Mouse (Mus musculus) myocyte (in vitro differentiated cells): ENCODE measurements around the gene Frrs1.

Experiments used
- MAX ChIP-seq: IDR thresholded peaks from one replicate; pipeline ENCODE4 v1.6.1; 2011; ENCODE audit warnings: low read depth, mild to moderate bottlenecking, control low read depth
- POLR2A ChIP-seq: IDR thresholded peaks from one replicate; pipeline ENCODE4 v1.6.1; 2011; ENCODE audit warnings: low read depth, mild to moderate bottlenecking, control low read depth, moderate library complexity; ENCODE audit not compliant: insufficient read length
- POLR2AphosphoS2 ChIP-seq: IDR thresholded peaks from one replicate; pipeline ENCODE4 v1.6.1; 2011; ENCODE audit warnings: low read depth, control low read depth; ENCODE audit not compliant: insufficient read length
- REST ChIP-seq: IDR thresholded peaks from one replicate; pipeline ENCODE4 v1.6.1; 2011; ENCODE audit warnings: mild to moderate bottlenecking, control low read depth, moderate library complexity; ENCODE audit not compliant: insufficient read depth, insufficient read length
- USF1 ChIP-seq: IDR thresholded peaks from one replicate; pipeline ENCODE4 v1.6.1; 2011; ENCODE audit warnings: low read depth, mild to moderate bottlenecking, control low read depth, moderate library complexity

DNA sequence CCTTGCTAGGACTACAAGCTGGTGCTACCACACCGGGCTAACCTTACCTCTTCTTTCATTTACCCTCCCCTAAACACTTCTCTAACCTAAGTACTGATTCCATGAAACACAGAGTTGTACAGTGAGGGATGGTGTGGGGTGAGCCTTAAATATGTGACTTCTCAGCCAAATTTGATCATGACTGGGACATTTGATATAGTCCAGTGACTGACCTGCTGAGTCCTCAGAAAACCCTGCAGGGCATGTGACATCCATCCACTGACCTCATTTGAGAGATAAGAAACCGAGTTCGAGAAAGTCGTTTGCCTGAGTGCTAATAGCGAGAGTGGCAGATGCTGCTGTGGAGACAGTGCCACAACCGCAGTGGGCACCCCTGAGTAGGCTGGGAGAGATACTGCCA lies 55.1 kb downstream of the Frrs1 start:
- TF ChIP-seq POLR2A (no peak), MAX (no peak), USF1 (no peak), POLR2AphosphoS2 (no peak), REST (no peak)
